Mouse (Mus musculus) liver, adult 2 months (tissue): ENCODE data around the gene Ggt6. TPM values are rescaled to one million over a fixed set of nuclear protein-coding genes. Genes with fewer than 3 reads are reported as not detected.

Source experiments
- DNase-seq: peaks from one replicate; pipeline ENCODE4 v3.0.0-alpha.2; 2011; ENCODE audit warnings: low read depth, low spot score; ENCODE audit errors: extremely low read depth
- H3K27ac ChIP-seq: fragments of 200-500 bp; replicated peaks from 2 replicates; pipeline ENCODE4 v1.5.1; 2012; ENCODE audit warnings: low read depth, mild to moderate bottlenecking, control low read depth, inconsistent platforms, low read length; ENCODE audit not compliant: insufficient read depth
- H3K27me3 ChIP-seq: fragments of 200-500 bp; 2 replicates; pipeline ENCODE4 v1.6.1; 2012; ENCODE audit warnings: mild to moderate bottlenecking, moderate library complexity, low read length, inconsistent platforms; ENCODE audit not compliant: control insufficient read depth, insufficient read depth
- H3K36me3 ChIP-seq: fragments of 200-500 bp; 2 replicates; pipeline ENCODE4 v1.6.1; 2012; ENCODE audit warnings: low read length, inconsistent platforms; ENCODE audit not compliant: control insufficient read depth, insufficient read depth
- H3K4me1 ChIP-seq: fragments of 200-500 bp; 2 replicates; pipeline ENCODE4 v1.6.1; 2011; ENCODE audit warnings: low read length; ENCODE audit not compliant: control insufficient read depth, insufficient read depth
- H3K4me3 ChIP-seq: fragments of 200-500 bp; 2 replicates; pipeline ENCODE4 v1.5.1; 2011; ENCODE audit warnings: low read depth, mild to moderate bottlenecking, control low read depth, low read length, moderate library complexity; ENCODE audit not compliant: insufficient read depth
- H3K79me2 ChIP-seq: fragments of 200-500 bp; 2 replicates; pipeline ENCODE4 v1.6.1; 2012; ENCODE audit warnings: inconsistent platforms, mild to moderate bottlenecking, low read length, moderate library complexity; ENCODE audit not compliant: control insufficient read depth, insufficient read depth
- H3K9ac ChIP-seq: fragments of 200-500 bp; 2 replicates; pipeline ENCODE4 v1.6.1; 2012; ENCODE audit warnings: low read depth, mild to moderate bottlenecking, control low read depth, inconsistent platforms, low read length
- CTCF ChIP-seq: fragments of 200-500 bp; IDR thresholded peaks from 2 replicates; pipeline ENCODE4 v1.5.1; 2011; ENCODE audit warnings: low read depth, low read length, control low read depth
- POLR2A ChIP-seq: fragments of 200-500 bp; IDR thresholded peaks from 2 replicates; pipeline ENCODE4 v1.6.1; 2011; ENCODE audit warnings: low read length, control low read depth; ENCODE audit not compliant: insufficient read depth; ENCODE audit errors: extremely low read depth
- WGBS: fragments of 180-500 bp; shearing (Covaris S2); methylation state at CpG from one replicate; pipeline ENCODE4 v1.1.7; 2018; 5-methylcytosine and 5-hydroxymethylcytosine counted together
- polyA plus RNA-seq: library from polyadenylated mRNA; depleted of rRNA; stranded (reverse); fragments of >200 nt; gene quantifications from 2 replicates; pipeline ENCODE4 v1.2.3, GENCODE M21; 2012; rRNA removed
- total RNA-seq: library from RNA; depleted of rRNA; stranded (reverse); fragments of >200 nt; gene quantifications from 2 replicates; pipeline ENCODE4 v1.2.3, GENCODE M21; 2014; rRNA removed

Gene Ggt6
- total RNA-seq: 13.6 and 16.2 TPM in 2 replicates
- polyA plus RNA-seq: 33.7 and 44.3 TPM in 2 replicates

GRCm38 (mm10) chr11:72434963-72435693 is at the start of gene Ggt6:
Gene Ggt6 (plus strand): TSS chr11:72435526.
- TF ChIP-seq POLR2A (no peak), CTCF (no peak)
- DNase-seq: peak; percentile 97
- Histone ChIP-seq H3K4me1 (peaks cover 20% of the 10 kb centered on the region), H3K27me3 (no peaks in the 10 kb centered on the region), H3K79me2 (0 out of 2 replicates have a peak, but pooled peaks cover 3% of the 10 kb centered on the region), H3K36me3 (no peaks in the 10 kb centered on the region), H3K9ac (peak within 1 kb of the TSS; percentile 71), H3K4me3 (peak within 1 kb of the TSS; percentile 68), H3K27ac (peak within 1 kb of the TSS; percentile 94)
- WGBS: 16% methylated on average over 11 of the region's 11 CpGs

DNA sequence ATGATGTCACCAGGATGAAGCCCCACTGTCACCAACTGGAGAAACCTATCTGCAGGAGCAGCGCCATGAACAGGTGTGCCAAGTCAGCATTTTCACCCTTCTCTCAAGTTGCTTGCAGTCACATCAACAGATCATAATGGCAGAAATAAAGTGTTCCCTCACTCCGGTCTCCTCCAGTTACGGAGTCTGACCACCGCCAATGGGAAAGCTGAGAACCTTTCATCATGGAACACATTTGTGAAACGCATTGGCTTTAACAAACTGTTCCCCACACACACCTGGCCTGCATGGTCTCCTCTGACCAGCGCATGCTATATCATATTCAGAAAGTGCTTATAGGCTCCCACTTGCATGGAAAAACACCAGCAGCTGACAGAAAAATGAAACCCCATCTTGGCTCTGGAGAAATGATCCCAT is 47.2 kb upstream of the Ggt6 start:
- no peak overlapping the region for H3K27ac ChIP-seq

GRCm38 (mm10) chr11:72389407-72390142 is 45.8 kb upstream of the Ggt6 start:
- DNase-seq: no peak
- H3K27me3 ChIP-seq: no peaks in the 10 kb centered on the region

More for the DNA sequence above, 47.2 kb upstream of the Ggt6 start:
- no peak overlapping the region for H3K9ac ChIP-seq
- H3K27me3 ChIP-seq: no peaks in the 10 kb centered on the region
- H3K4me1 ChIP-seq: no peaks in the 10 kb centered on the region
- no peaks in the 10 kb centered on the region for H3K79me2 ChIP-seq
- H3K36me3 ChIP-seq: no peaks in the 10 kb centered on the region
- DNase-seq: no peak
- H3K4me3 ChIP-seq: no peak overlapping the region
- TF ChIP-seq CTCF: no peak
- no peak for TF ChIP-seq POLR2A
- 95% methylated on average over 6 of the region's 6 CpGs for WGBS

DNA sequence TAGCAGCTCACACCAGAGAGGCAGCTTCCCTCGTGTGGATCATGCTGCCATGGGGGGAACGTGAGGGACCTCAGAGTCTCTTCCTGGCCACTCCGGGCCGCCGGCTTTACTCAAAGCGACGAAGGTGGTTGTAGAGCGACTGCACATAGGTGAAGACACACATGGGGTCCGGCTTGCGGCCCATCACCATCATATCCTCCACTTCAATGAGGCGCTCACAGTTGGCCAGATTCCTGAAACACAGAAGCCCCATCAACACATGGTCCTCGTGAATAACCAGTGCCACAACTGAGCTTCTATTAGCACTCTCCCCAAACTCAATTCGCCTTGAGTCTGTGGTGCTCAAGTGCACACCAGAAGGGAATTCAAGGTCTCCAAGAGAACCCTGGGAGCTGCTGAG is 44.1 kb upstream of the Ggt6 start:
- no peak for DNase-seq
- no peak overlapping the region for H3K4me3 ChIP-seq
- TF ChIP-seq CTCF (no peak), POLR2A (no peak)
- WGBS: 89% methylated on average over 13 of the region's 13 CpGs
- H3K36me3 ChIP-seq: no peaks in the 10 kb centered on the region
- H3K27ac ChIP-seq: no peak overlapping the region
- no peaks in the 10 kb centered on the region for H3K79me2 ChIP-seq
- no peaks in the 10 kb centered on the region for H3K27me3 ChIP-seq
- no peak overlapping the region for H3K9ac ChIP-seq
- H3K4me1 ChIP-seq: no peaks in the 10 kb centered on the region

More at GRCm38 (mm10) chr11:72389407-72390142, 45.8 kb upstream of the Ggt6 start:
- Histone ChIP-seq H3K4me3 (no peak overlapping the region), H3K79me2 (no peaks in the 10 kb centered on the region), H3K27ac (no peak overlapping the region), H3K9ac (no peak overlapping the region), H3K36me3 (no peaks in the 10 kb centered on the region), H3K4me1 (no peaks in the 10 kb centered on the region)
- 84% methylated on average over 7 of the region's 7 CpGs for WGBS
- TF ChIP-seq POLR2A: no peak
- no peak for TF ChIP-seq CTCF

DNA sequence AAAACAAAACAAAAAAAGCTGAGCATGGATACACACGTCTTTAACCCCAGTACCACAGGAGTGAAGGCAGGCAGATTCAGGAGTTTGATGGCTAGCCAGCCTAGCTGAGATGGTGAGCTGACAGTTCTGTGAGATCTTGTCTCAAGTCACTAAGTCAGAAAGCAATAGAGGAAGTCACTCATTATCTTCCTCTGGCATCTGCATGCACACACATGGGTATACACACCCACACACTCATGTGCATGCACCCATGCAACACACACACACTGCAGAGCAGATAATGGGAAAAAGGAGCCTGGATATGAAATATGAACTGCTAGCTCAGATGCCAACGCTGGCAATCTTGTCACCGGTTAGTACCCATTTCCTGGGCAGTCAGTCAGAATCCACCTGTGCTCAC is 42.1 kb upstream of the Ggt6 start:
- DNase-seq: no peak
- Histone ChIP-seq H3K36me3 (no peaks in the 10 kb centered on the region), H3K4me3 (no peak overlapping the region), H3K27ac (no peak overlapping the region), H3K27me3 (no peaks in the 10 kb centered on the region), H3K79me2 (no peaks in the 10 kb centered on the region), H3K4me1 (no peaks in the 10 kb centered on the region; the same call in 1 of the 2 replicates), H3K9ac (no peak overlapping the region)
- 93% methylated on average over 3 of the region's 3 CpGs for WGBS
- TF ChIP-seq POLR2A: no peak
- TF ChIP-seq CTCF: no peak

DNA sequence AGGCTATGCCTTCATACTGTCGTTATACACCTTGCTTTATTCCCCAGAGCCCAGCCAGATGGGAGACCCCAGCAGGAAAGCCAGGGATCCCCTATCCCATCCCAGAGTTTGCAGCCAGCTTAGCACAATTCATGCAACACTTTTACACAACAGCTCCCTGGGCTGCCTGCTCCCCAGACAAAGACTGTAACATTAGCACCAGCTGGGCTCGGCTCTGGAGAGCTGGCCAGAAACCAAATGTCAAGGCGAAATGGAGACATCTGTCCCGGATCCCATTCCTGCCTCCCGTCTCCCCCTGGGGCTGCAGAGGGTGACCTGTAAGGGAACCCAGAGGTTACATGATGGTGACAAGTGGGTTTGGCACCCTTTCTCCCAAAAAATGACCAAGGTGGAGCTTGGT is 41.7 kb upstream of the Ggt6 start:
- H3K4me3 ChIP-seq: no peak overlapping the region
- TF ChIP-seq CTCF (no peak), POLR2A (no peak)
- no peak for DNase-seq
- H3K27me3 ChIP-seq: no peaks in the 10 kb centered on the region
- H3K27ac ChIP-seq: no peak overlapping the region
- no peak overlapping the region for H3K9ac ChIP-seq
- no peaks in the 10 kb centered on the region for H3K36me3 ChIP-seq
- H3K79me2 ChIP-seq: no peaks in the 10 kb centered on the region
- 71% methylated on average over 5 of the region's 5 CpGs for WGBS
- no peaks in the 10 kb centered on the region; the same call in 1 of the 2 replicates for H3K4me1 ChIP-seq
